Comparison of ENCODE assay signal across 9 mouse cellular contexts in the genomic region with DNA sequence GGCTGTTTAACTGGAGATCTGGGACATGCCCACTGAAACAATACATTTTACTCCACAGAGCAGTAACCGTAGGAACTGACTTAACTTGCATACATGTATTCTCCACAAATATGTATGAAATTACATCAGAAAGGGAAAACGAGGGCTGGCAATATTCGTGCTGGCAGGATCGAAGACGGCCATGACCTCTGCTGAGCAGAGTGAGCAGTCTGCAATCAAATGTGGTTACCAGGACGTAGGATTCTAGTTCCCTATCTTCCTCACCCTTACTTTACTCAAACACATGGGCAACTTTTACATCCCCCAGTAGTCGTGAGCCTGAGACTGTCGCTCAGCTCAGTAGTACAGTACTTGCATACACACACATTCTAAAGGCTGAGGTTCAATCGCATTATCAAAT. TPM values are rescaled to one million over a fixed set of nuclear protein-coding genes. Genes with fewer than 3 reads are reported as not detected.
DNase-seq lines count a peak whose midpoint lies in the region; ATAC-seq and TF ChIP-seq lines count a peak whose summit lies in the region.
"Had no signal": no experiment of that assay in that cellular context is flagged by ENCODE, and none has a peak within 500 bp of the region (broad histone marks: within the 10 kb centered on the region; RNA-seq: fewer than 3 reads in every experiment).

No protein-coding gene starts in this region.

- no peak for ATAC-seq in liver, embryonic 14.5 days (ENCODE audit: insufficient read depth)

- H3K4me2 ChIP-seq in liver, embryonic 14.5 days (ENCODE audit: low read depth) = peak overlapping the region; percentile 77

- H3K27me3 ChIP-seq in testis, adult 2 months (ENCODE audit: control insufficient read depth, insufficient read depth, low read length) = no peaks in the 10 kb centered on the region
- no peaks in the 10 kb centered on the region for H3K27me3 ChIP-seq in liver, embryonic 14.5 days (ENCODE audit: control insufficient read depth, insufficient read depth, low read length)

- peak overlapping the region; percentile 29; the same call in 1 of the 2 replicates for H3K9ac ChIP-seq in liver, embryonic 14.5 days (replicated peaks)

- TF ChIP-seq EP300 in liver, embryonic 14.5 days (IDR thresholded peaks at IDR 0.05; ENCODE audit: low read depth) = no peak

- WGBS in liver, embryonic 14.5 days (ENCODE audit: insufficient replicate concordance) = 38% methylated on average over 9 of the region's 9 CpGs

- no peaks in the 10 kb centered on the region for H3K9me3 ChIP-seq in liver, embryonic 14.5 days (ENCODE audit: control insufficient read depth, low read length)

- peak; percentile 40 for DNase-seq in adrenal gland, adult 2 months
- no peak for DNase-seq in adrenal gland, adult 18-20 months (ENCODE audit: low spot score in 2 of 2)
- no peak for DNase-seq in testis, postnatal 10 days (ENCODE audit: low spot score)
- DNase-seq in liver, embryonic 14.5 days (ENCODE audit: low read depth in 3 of 3, low spot score in 3 of 3) = no peak
- DNase-seq in ovary, postnatal 14 days (ENCODE audit: low spot score) = no peak
- no peak for DNase-seq in cerebellum, adult 11 months
- DNase-seq in right cerebral cortex, postnatal 4 days = no peak
- DNase-seq: cerebellum, postnatal 14 days had no signal

- TF ChIP-seq POLR2A in testis, adult 2 months (IDR thresholded peaks at IDR 0.05; ENCODE audit: control insufficient read depth, low read depth, low read length) = no peak

- peaks cover 7% of the 10 kb centered on the region for H3K4me1 ChIP-seq in testis, adult 2 months (ENCODE audit: control insufficient read depth, insufficient read depth, low read length)
- peaks cover 0 to 6% of the 10 kb centered on the region in 2 experiments; a peak in 3 of 4 replicates for H3K4me1 ChIP-seq in liver, embryonic 14.5 days (replicated peaks; ENCODE audit: control insufficient read depth in 2 of 2, insufficient read depth in 2 of 2, low read length in 1 of 2)

- TF ChIP-seq CTCF in testis, adult 2 months (IDR thresholded peaks at IDR 0.05; ENCODE audit: control insufficient read depth, insufficient read depth, insufficient replicate concordance, low read depth, low read length) = no peak
- TF ChIP-seq CTCF in liver, embryonic 14.5 days (IDR thresholded peaks at IDR 0.05; ENCODE audit: low read depth) = no peak

- peaks cover 3% of the 10 kb centered on the region for H3K36me3 ChIP-seq in testis, adult 2 months (ENCODE audit: control insufficient read depth, insufficient read depth, low read length)
- peaks cover 28% of the 10 kb centered on the region for H3K36me3 ChIP-seq in liver, embryonic 14.5 days (replicated peaks; ENCODE audit: control insufficient read depth, insufficient read depth, low read depth)

- H3K4me3 ChIP-seq in testis, adult 2 months (ENCODE audit: control insufficient read depth, low read depth, low read length) = peak overlapping the region; percentile 66
- peak overlapping the region; percentile 54 to 94 for H3K4me3 ChIP-seq in liver, embryonic 14.5 days (ENCODE audit: insufficient read depth in 1 of 2, low read depth in 2 of 2, low read length in 2 of 2)

- H3K27ac ChIP-seq in testis, adult 2 months (ENCODE audit: control insufficient read depth, insufficient read depth, low read depth, low read length) = no peak overlapping the region
- H3K27ac ChIP-seq in liver, embryonic 14.5 days = no peak overlapping the region

RNA-seq across cellular contexts. Expression of a gene that starts 1.7 kb away (rescaled TPM):
- 10 to 100 TPM; 47.0 to 55.4 TPM for total RNA-seq in adrenal gland, adult 2 months (2021)
- 145 and 155 TPM in 2 replicates for polyA plus RNA-seq in adrenal gland, adult 2 months (2012; rRNA removed)
- 10 to 100 TPM; 48.2 to 54.8 TPM for total RNA-seq in adrenal gland, adult 18-20 months (2021)
- polyA plus RNA-seq in testis, adult 2 months (2012; rRNA removed) = 95.4 and 99.3 TPM in 2 replicates
- 14.4 and 20.0 TPM in 2 replicates for polyA plus RNA-seq in liver, embryonic 14.5 days (2012; rRNA removed)
- polyA plus RNA-seq in liver, embryonic 14.5 days (2014; fragmentation: Nextera tagmentation; extraction: Ambion mirVana) = 12.8 and 13.9 TPM in 2 replicates

RNA-seq across cellular contexts. Expression of a gene that starts 37.3 kb away (rescaled TPM):
- total RNA-seq in adrenal gland, adult 2 months (2021) = 10 to 100 TPM; 10.4 to 20.4 TPM
- polyA plus RNA-seq in adrenal gland, adult 2 months (2012; rRNA removed) = 9.1 and 9.2 TPM in 2 replicates
- total RNA-seq in adrenal gland, adult 18-20 months (2021) = 10 to 100 TPM; 13.1 to 15.0 TPM
- polyA plus RNA-seq in testis, adult 2 months (2012; rRNA removed) = 2.3 and 2.7 TPM in 2 replicates
- 1.7 TPM in 2 replicates for polyA plus RNA-seq in liver, embryonic 14.5 days (2012; rRNA removed)
- 1.3 and 1.5 TPM in 2 replicates for polyA plus RNA-seq in liver, embryonic 14.5 days (2014; fragmentation: Nextera tagmentation; extraction: Ambion mirVana)
